Mouse (Mus musculus) forebrain, embryonic 10.5 days (tissue): Measurements from ENCODE around the gene Usp48. TPM values are rescaled to one million over a fixed set of nuclear protein-coding genes. Genes with fewer than 3 reads are reported as not detected.

Experiments
- DNase-seq: peaks from one replicate; pipeline ENCODE4 v3.0.0-alpha.2; 2017; ENCODE audit warnings: low spot score; ENCODE audit errors: extremely low spot score
- H3K27ac ChIP-seq: fragments of 300-500 bp; sonication (generic); 2 replicates; pipeline ENCODE4 v1.5.1; 2016; ENCODE audit warnings: mild to moderate bottlenecking
- H3K27me3 ChIP-seq: fragments of 300-500 bp; sonication (generic); 2 replicates; pipeline ENCODE4 v1.6.1; 2016; ENCODE audit warnings: mild to moderate bottlenecking; ENCODE audit not compliant: poor library complexity, severe bottlenecking
- H3K36me3 ChIP-seq: fragments of 300-500 bp; sonication (generic); replicated peaks from 2 replicates; pipeline ENCODE4 v1.6.1; 2016; ENCODE audit warnings: mild to moderate bottlenecking, moderate library complexity
- H3K4me1 ChIP-seq: fragments of 300-500 bp; sonication (generic); 2 replicates; pipeline ENCODE4 v1.6.1; 2016
- H3K4me3 ChIP-seq: fragments of 300-500 bp; sonication (generic); 2 replicates; pipeline ENCODE4 v1.5.1; 2016; ENCODE audit warnings: mild to moderate bottlenecking, moderate library complexity
- H3K9me3 ChIP-seq: fragments of 300-500 bp; sonication (generic); 2 replicates; pipeline ENCODE4 v1.6.1; 2016; ENCODE audit warnings: mild to moderate bottlenecking, moderate library complexity
- WGBS: fragments of 180-500 bp; shearing (Covaris S2); methylation state at CpG from one replicate; pipeline ENCODE4 v1.1.7; 2016; 5-methylcytosine and 5-hydroxymethylcytosine counted together
- polyA plus RNA-seq: library from polyadenylated mRNA; unstranded; fragments of >200 nt; fragmentation: Nextera tagmentation; extraction: Ambion mirVana; gene quantifications from 2 replicates; pipeline ENCODE4 v1.2.1, GENCODE M21; 2016

Gene Usp48
- polyA plus RNA-seq, 1 experiment from 2014 or later: 75.9 TPM

DNA sequence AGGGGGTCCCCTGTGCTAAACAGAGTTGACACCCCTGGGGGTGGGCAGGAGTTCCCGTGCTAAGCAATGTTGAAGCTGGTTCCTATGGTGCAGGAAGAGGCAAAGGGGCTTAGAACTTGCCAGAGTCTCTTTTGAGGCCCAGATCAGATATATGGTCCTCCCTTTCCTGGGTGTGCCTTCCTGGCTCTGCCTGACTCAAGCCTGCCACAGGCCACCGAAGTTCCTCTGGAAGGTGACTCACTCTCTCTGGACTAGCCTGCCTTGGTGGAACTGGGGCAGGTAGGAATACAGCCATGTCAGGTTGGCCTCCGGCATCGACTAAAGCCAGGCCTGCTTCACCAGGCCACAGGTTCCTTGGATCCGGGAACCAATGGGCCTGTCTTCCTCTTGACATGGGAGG, 109.5 kb downstream of the Usp48 start:
- Histone ChIP-seq H3K9me3 (no peaks in the 10 kb centered on the region), H3K27ac (no peak overlapping the region), H3K27me3 (peaks cover 24% of the 10 kb centered on the region), H3K4me3 (no peak overlapping the region), H3K36me3 (no peaks in the 10 kb centered on the region), H3K4me1 (peaks cover 55% of the 10 kb centered on the region)
- DNase-seq: no peak
- 88% methylated on average over 5 of the region's 5 CpGs for WGBS

DNA sequence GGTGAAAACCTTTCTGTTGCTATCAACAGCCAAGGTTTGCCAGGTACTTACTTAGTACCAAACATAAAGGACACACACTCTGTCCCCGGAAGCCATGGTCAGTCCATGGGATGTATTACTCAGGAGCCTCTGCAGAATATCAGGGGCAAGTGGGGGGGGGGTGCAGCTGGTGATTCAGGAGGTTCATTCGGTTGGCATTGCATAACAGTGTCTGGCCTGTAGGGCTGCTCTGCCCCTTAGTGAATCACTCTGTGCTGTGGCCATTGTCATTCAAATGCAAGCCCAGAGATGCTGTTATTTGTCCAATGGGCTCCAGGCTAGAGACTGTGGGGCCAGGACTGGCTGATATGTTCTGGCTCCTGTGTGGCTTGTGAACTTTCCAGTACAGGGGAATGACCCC, 111.0 kb downstream of the Usp48 start:
- H3K4me3 ChIP-seq: no peak overlapping the region
- peaks cover 44% of the 10 kb centered on the region for H3K4me1 ChIP-seq
- no peaks in the 10 kb centered on the region for H3K9me3 ChIP-seq
- WGBS: 53% methylated on average over 2 of the region's 2 CpGs
- no peak overlapping the region for H3K27ac ChIP-seq
- H3K27me3 ChIP-seq: peaks cover 38% of the 10 kb centered on the region
- DNase-seq: no peak
- no peaks in the 10 kb centered on the region for H3K36me3 ChIP-seq

DNA sequence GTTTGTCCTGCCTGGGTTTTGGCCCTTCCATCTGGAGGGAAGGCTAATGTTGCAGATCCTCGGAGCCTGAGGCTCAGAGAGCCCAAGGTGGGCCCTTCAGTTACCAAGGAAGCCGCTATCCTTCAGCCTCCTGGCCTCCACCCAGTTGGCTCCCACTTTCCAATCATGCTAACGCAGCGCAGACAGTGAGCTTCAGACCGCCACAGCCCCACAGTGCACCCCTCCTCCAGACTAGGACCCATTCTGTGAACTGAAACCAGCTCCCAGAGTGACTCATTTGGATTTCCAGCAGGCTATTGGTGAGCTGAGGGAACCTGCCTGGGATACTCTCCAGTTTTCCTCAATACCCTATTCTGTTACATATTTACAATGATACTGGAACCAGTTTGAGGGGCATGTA, 111.8 kb downstream of the Usp48 start:
- no peak overlapping the region for H3K4me3 ChIP-seq
- H3K9me3 ChIP-seq: no peaks in the 10 kb centered on the region
- WGBS: 78% methylated on average over 5 of the region's 5 CpGs
- H3K4me1 ChIP-seq: peaks cover 39% of the 10 kb centered on the region
- peaks cover 47% of the 10 kb centered on the region for H3K27me3 ChIP-seq
- DNase-seq: no peak
- H3K27ac ChIP-seq: peak overlapping the region; percentile 52; the same call in 1 of the 2 replicates
- H3K36me3 ChIP-seq: no peaks in the 10 kb centered on the region

DNA sequence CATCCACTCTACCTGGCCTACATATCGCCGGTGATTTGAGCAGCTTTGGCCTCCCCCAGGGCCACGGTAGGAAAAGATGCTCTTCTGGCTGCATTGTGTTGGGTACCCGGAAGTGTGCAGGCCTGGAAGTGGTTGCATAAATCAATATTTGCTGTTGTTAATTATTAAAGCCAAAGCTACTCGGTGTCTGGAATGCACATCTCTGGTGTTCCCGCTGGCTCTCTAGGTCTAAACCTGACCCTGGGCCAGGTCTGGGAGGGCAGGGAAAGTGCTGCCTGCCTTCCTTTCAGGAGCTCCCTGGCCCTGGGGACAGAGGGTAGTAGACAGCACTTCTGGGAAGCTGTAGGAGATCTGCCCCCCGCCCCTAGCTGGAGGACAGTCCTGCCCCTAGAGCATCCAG, 113.0 kb downstream of the Usp48 start:
- Histone ChIP-seq H3K36me3 (no peaks in the 10 kb centered on the region), H3K27ac (peak overlapping the region; percentile 85), H3K9me3 (no peaks in the 10 kb centered on the region), H3K27me3 (peaks cover 51% of the 10 kb centered on the region), H3K4me1 (peaks cover 30% of the 10 kb centered on the region), H3K4me3 (no peak overlapping the region)
- DNase-seq: no peak
- 83% methylated on average over 7 of the region's 7 CpGs for WGBS

DNA sequence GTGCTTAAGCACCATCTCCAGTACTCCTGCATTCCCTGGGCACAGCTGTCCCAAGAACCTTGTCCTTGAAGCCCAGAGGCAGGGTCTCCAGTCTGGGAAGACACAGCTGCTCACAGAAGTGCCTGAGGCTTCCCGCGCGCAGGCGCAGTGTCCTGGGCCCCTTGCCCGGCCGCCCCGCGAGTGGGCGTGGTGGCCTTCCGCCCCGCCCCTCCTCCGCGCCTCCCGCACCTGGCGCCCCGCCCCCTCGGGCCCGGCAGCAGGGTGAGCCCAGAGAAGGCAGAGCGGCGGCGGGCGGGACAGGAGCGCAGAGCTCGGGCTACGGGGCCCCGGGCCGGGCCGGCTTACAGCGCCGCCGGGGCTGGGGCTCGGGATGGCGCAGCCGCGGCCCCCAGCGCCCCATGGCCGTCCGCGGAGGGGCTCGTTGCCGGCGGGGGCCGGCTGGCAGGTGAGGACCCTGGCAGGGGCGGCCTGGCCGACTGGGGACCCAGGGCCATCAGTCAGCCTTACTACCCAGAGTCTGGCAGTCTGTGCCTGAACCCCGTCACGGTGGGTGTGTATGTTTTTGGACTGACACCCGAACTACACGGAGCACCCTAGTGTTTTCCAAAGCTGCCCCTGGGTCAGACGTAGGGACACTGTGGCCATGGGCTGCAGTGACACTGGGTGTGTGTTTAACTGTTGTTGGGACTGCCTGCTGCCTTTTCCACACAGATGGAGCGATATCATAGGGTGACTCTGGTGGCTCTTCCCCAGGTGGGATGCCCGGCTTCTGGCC, 113.8 kb downstream of the Usp48 start:
- Histone ChIP-seq H3K27ac (peak overlapping the region; percentile 85), H3K4me1 (peaks cover 27% of the 10 kb centered on the region)
- 4% methylated on average over 52 of the region's 52 CpGs for WGBS

More for the DNA sequence above, 113.8 kb downstream of the Usp48 start:
- H3K36me3 ChIP-seq: no peaks in the 10 kb centered on the region
- H3K9me3 ChIP-seq: no peaks in the 10 kb centered on the region
- peaks cover 51% of the 10 kb centered on the region for H3K27me3 ChIP-seq
- H3K4me3 ChIP-seq: peak overlapping the region; percentile 73
- peak; percentile 88 for DNase-seq

Other genes with a start within 250 kb of the Usp48 start
- 567 and 573 TPM in 2 replicates for gene Cdc42, start 236.0 kb upstream of the Usp48 start, polyA plus RNA-seq
- not detected in 2 replicates for gene Cela3a, start 184.0 kb upstream of the Usp48 start, polyA plus RNA-seq
- gene Cela3b, start 163.2 kb upstream of the Usp48 start, polyA plus RNA-seq: not detected in 2 replicates
- not detected in 2 replicates for gene 1700013G24Rik, start 140.5 kb upstream of the Usp48 start, polyA plus RNA-seq
- 15.6 and 17.9 TPM in 2 replicates for gene Hspg2, start 125.0 kb upstream of the Usp48 start, polyA plus RNA-seq
- gene Ldlrad2, start 19.2 kb upstream of the Usp48 start, polyA plus RNA-seq: not detected in 2 replicates
- 3.8 and 4.0 TPM in 2 replicates for gene Rap1gap, start 71.0 kb downstream of the Usp48 start, polyA plus RNA-seq
- 20.3 and 20.7 TPM in 2 replicates for gene Alpl, start 202.6 kb downstream of the Usp48 start, polyA plus RNA-seq